Mouse (Mus musculus): ENCODE measurements at regions not wholly inside any gene's neighbourhood (a gene's known extent, or its start where the extent isn't known, plus 50 kb on each side); places are given as distances from the start of the nearest gene placed in this dataset.
A peak's percentile ranks its signal among the peaks of the same experiment; 100 is the strongest.

- ATAC-seq (replicated peaks; ENCODE audit: low read depth, poor library complexity, severe bottlenecking), result no peak
Observed at GRCm38 (mm10) chr3:21218936-21219335, 852.0 kb upstream of the Agtr1b start.

- ATAC-seq (replicated peaks; ENCODE audit: low read depth, poor library complexity, severe bottlenecking), result no peak
Observed at GRCm38 (mm10) chr3:21241184-21241583, 835.3 kb upstream of the Tbl1xr1 start.

DNA sequence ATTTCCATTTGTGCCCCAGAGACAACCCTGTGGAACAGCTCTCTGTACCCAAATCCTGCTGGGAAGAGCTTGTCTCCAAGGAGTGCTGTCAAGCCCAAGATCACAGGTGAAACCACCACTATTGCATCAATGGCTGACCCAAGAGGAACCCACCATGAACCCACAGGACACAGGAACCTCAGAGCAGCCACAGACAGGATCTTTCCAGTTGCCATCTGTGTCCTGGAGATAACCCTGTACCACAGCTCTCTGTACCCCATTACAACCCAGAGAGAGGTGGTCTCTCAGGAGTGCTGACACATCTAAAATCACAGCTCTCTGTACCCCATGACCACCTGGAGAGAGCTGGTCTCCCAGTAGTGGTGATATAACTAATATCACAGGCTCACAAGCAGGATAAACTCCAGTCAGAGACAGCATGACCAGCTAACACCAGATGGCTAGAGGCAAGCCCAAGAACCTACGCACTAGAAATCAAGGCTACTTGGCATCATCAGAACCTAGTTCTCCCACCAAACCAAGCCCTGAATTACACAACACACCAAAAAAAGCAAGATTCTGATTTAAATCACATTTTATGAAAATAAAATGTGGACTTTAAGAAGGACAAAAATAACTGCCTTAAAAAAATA, 820.2 kb upstream of the Tbl1xr1 start:
- ATAC-seq (replicated peaks; ENCODE audit: low read depth, poor library complexity, severe bottlenecking), result peak; percentile 95

- no peak for ATAC-seq (replicated peaks; ENCODE audit: low read depth, poor library complexity, severe bottlenecking)
Observed at GRCm38 (mm10) chr3:21263317-21263716, 813.1 kb upstream of the Tbl1xr1 start.

- peak; percentile 70 for ATAC-seq (replicated peaks; ENCODE audit: low read depth, poor library complexity, severe bottlenecking)
Observed at GRCm38 (mm10) chr3:21265491-21265890, 811.0 kb upstream of the Tbl1xr1 start.

DNA sequence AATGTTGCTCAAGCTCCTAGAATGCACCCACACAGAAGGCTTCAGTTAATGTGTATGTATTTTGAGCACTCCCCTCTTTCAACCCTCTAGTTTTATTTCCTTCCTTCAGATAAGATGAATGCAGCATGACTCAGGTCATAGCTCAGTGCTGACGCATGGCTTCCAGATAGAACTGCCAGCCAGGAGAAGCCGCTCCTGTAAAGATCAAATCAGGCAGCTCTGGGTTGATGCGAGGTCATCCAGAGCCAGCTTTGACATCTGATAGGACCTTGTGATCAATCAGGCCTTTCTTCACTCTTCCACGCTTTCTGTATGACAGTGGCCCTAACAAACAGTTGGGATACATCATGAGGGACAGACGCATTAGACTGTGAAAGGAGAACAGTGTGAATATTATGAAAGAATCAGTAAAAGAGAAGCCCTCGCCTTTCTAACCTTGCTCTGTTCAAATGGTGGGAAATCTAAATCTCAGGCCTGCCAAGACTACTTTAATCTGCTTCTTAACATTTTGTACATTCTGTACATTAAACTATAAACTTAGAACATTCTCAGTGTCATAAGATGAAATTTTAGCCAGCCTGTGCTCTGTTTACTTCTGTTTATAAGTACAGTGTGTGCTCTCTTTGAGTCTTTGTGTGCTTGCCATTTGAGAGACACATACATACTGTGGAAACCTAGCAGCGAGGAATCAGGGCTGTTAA, 807.9 kb upstream of the Tbl1xr1 start:
- peak; percentile 94 for ATAC-seq (replicated peaks; ENCODE audit: low read depth, poor library complexity, severe bottlenecking)

DNA sequence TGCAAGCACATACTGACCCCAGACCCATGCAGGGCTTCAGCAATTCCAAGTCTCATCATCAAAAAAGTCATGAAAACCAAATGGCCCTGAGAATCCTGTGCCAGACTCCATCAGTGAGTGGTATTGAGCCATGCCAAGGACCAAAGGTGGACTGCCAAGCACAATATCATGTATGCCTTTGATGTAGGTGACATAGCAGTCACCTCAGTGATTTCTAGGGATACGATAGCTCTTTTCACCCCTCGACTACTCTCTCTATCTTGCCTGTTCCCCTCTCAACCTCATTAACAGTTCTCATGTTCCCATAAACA, 807.4 kb upstream of the Tbl1xr1 start:
- ATAC-seq (replicated peaks; ENCODE audit: low read depth, poor library complexity, severe bottlenecking), result no peak

DNA sequence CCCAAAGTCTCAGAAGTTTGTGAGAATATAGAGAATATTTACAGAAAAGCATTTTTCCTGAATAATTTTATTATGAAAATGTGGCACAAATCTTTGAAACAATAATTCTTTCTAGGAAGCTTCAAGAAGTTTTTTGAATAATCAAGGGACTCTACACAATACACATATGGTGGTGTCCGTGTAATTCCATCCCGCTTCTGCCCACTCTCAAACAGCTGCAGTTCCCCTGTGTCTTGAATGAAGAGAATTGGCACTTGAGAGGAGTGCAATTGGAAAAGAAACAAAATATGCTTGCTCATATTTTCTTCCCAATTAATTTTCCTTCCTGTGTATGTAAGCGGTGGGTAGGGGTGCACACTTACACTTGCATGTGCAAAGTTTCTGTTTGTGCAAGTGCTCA, 805.7 kb upstream of the Tbl1xr1 start:
- ATAC-seq (replicated peaks; ENCODE audit: low read depth, poor library complexity, severe bottlenecking), result no peak

DNA sequence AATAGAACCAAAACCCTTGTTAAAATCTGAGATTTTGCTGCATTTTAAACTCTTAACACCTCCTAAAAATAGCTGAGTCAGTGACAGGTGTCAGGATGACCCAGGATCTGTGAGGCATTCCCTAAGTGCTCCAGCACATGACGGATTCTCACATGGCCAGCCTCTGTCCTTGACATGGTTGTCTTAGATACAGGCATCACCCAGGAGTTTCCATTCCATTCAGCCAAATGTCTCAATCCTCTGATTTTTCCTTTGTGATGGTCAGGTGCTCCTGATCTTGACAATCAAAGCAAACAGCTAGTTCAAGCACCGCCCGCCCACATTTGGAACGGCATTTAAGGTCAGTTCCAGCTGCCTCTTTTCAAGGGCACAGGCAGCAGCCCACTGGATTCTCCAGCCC, 804.2 kb upstream of the Tbl1xr1 start:
- no peak for ATAC-seq (replicated peaks; ENCODE audit: low read depth, poor library complexity, severe bottlenecking)

DNA sequence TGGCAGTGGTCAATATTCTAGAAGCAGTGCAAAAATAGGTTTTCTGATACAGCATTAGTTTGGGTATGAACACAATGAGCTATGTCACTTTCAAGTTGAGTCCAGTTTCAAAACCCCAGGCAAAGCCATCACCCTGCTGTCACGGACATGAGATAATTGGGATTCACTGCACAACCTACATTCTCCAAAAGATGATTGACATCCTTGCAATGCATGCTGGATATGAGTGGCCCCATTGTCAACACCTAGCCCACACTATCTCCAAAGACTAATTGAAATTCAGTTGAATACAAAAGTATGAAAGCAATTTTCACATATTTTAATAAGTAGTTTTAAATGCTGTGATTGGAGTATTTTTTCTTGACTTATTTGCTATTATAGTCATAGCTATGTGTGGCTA, 783.7 kb upstream of the Tbl1xr1 start:
- no peak for ATAC-seq (replicated peaks; ENCODE audit: low read depth, poor library complexity, severe bottlenecking)

DNA sequence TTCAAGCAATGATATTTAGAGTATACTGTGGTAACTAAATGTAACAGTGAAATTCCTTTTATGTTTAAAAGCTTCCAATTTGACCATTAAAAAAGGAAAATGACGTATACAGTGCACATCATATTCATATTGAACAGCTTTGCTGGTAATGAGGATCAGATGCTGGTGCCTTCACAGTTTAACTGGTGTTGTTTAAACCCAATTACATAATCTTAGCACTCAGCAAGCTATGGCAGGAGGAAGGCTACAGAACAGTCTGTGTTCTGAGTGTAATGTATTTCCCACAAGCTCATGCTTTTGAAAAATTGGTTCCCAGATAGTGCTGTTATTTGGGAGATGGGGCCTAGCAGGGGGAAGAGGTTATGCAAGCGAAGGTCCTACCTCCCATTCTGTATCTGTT, 783.1 kb upstream of the Tbl1xr1 start:
- ATAC-seq (replicated peaks; ENCODE audit: low read depth, poor library complexity, severe bottlenecking), result no peak

DNA sequence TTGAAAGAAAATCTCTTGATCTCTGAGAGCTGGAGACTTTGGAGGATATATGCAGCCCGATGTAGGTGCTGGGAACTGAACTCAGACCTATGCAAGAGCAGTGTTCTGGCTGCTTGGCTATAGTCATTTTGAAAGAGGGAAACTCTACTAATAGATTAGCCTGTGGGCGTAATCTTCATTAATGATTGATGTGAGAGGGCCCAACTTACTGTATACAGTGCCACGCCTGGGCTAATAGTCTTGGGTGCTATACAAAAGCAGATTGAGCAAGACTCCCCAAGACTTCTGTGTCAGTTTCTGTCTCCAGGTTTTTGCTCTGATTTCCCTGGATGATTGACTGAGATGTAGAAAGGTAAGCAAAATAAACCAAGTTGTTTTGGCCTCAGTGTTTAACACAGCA, 781.7 kb upstream of the Tbl1xr1 start:
- no peak for ATAC-seq (replicated peaks; ENCODE audit: low read depth, poor library complexity, severe bottlenecking)

DNA sequence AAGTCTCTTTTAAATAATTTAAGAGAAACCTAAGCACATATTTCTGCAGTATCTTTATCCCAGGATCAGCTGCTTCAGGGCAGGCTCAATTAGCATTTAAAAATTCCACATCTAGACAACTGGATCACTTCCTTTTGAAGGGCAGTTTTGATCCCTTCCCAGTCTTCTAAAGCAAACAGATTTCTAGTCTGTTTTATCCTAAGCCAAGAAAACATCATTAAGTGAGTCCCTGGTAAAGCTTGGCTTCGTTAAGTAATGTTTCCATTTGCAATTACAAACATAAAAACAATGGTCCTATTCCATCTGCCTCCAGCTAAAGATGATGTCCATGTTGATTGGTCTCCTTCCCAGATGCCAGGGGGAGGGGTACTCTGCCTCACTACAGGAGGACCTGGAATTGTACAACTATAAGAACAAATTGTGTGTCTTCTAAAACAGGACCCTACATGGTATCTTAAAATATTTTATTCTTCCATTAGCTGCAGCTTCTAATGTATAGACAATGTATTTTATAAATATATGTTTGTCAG, 779.8 kb upstream of the Tbl1xr1 start:
- no peak for ATAC-seq (replicated peaks; ENCODE audit: low read depth, poor library complexity, severe bottlenecking)

GRCm38 (mm10) chr3:21325329-21325896, 751.0 kb upstream of the Tbl1xr1 start:
- no peak for ATAC-seq (replicated peaks; ENCODE audit: low read depth, poor library complexity, severe bottlenecking)

GRCm38 (mm10) chr3:21341916-21342315, 734.5 kb upstream of the Tbl1xr1 start:
- no peak for ATAC-seq (replicated peaks; ENCODE audit: low read depth, poor library complexity, severe bottlenecking)

DNA sequence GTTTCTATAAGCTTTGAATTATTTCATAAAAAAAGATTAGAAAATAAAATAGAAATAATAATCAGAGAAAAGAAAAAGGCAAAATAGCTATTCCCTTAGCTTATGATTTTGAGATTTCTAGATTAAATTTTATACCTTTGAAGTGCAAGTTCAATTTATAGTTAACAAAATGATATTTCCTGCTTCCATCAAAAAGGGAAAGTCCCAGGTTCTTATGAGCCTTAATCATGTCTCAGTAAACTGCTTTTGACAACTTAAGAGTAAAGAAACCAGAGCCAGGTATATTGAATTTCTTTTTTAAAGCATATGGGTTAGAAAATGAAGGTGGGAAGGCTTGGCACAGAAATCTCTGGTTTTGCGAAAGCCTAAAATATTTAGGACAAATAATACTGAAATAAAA, 733.4 kb upstream of the Tbl1xr1 start:
- ATAC-seq (replicated peaks; ENCODE audit: low read depth, poor library complexity, severe bottlenecking), result no peak

- ATAC-seq (replicated peaks; ENCODE audit: low read depth, poor library complexity, severe bottlenecking), result no peak
Observed at GRCm38 (mm10) chr3:21349421-21349820, 727.0 kb upstream of the Tbl1xr1 start.

- ATAC-seq (replicated peaks; ENCODE audit: low read depth, poor library complexity, severe bottlenecking), result no peak
Observed at GRCm38 (mm10) chr3:21356150-21356549, 720.3 kb upstream of the Tbl1xr1 start.

- ATAC-seq (replicated peaks; ENCODE audit: low read depth, poor library complexity, severe bottlenecking), result no peak
Observed at GRCm38 (mm10) chr3:21356831-21357712, 719.4 kb upstream of the Tbl1xr1 start.

- ATAC-seq (replicated peaks; ENCODE audit: low read depth, poor library complexity, severe bottlenecking), result no peak
Observed at GRCm38 (mm10) chr3:21358068-21358467, 718.4 kb upstream of the Tbl1xr1 start.

GRCm38 (mm10) chr3:21361069-21361468, 715.4 kb upstream of the Tbl1xr1 start:
- ATAC-seq (replicated peaks; ENCODE audit: low read depth, poor library complexity, severe bottlenecking), result no peak

All from common myeloid progenitor, adult 5-6 weeks (primary cell).